Mouse (Mus musculus) macrophage (primary cell): Measurements from ENCODE around the gene Atp8a2. TPM values are rescaled to one million over a fixed set of nuclear protein-coding genes. Genes with fewer than 3 reads are reported as not detected.

ENCODE experiments used
- H3K27ac ChIP-seq: fragments of 350-480 bp; formaldehyde crosslinking; 2 replicates; pipeline ENCODE4 v1.9.0; 2021
- H3K36me3 ChIP-seq: fragments of 350-480 bp; formaldehyde crosslinking; 2 replicates; pipeline ENCODE4 v1.9.0; 2021; ENCODE audit errors: inconsistent target
- H3K4me3 ChIP-seq: fragments of 350-480 bp; formaldehyde crosslinking; 2 replicates; pipeline ENCODE4 v1.9.0; 2021; ENCODE audit errors: inconsistent target
- H3K79me2 ChIP-seq: fragments of 350-480 bp; formaldehyde crosslinking; 2 replicates; pipeline ENCODE4 v1.9.0; 2021; ENCODE audit errors: inconsistent target
- WGBS: methylation state at CpG from one replicate; pipeline ENCODE4 v1.1.7; 2026; ENCODE audit warnings: inconsistent platforms; ENCODE audit not compliant: missing documents; 5-methylcytosine and 5-hydroxymethylcytosine counted together
- polyA plus RNA-seq: library from polyadenylated mRNA; stranded (reverse); fragments of 250-400 nt; gene quantifications from 3 replicates; pipeline ENCODE4 v1.2.4, GENCODE M21; 2018; ENCODE audit warnings: inconsistent platforms

Atp8a2 gene
- polyA plus RNA-seq, 1 experiment from 2014 or later: 0.07 TPM

- 88% methylated on average over 13 of the region's 13 CpGs for WGBS
These were observed 491.5 kb downstream of the Atp8a2 start for GRCm38 (mm10) chr14:59705326-59706058.

GRCm38 (mm10) chr14:59701492-59701891 is 495.5 kb downstream of the Atp8a2 start:
- Histone ChIP-seq H3K79me2 (no peaks in the 10 kb centered on the region), H3K36me3 (no peaks in the 10 kb centered on the region), H3K27ac (no peak overlapping the region), H3K4me3 (no peak overlapping the region)
- WGBS: 45% methylated on average over 5 of the region's 5 CpGs

More at GRCm38 (mm10) chr14:59705326-59706058, 491.5 kb downstream of the Atp8a2 start:
- Histone ChIP-seq H3K36me3 (no peaks in the 10 kb centered on the region), H3K4me3 (no peak overlapping the region), H3K79me2 (no peaks in the 10 kb centered on the region), H3K27ac (no peak overlapping the region)

GRCm38 (mm10) chr14:59695160-59695559 is 501.8 kb downstream of the Atp8a2 start:
- Histone ChIP-seq H3K79me2 (no peaks in the 10 kb centered on the region), H3K36me3 (no peaks in the 10 kb centered on the region), H3K27ac (no peak overlapping the region), H3K4me3 (no peak overlapping the region)
- WGBS: 25% methylated on average over 4 of the region's 4 CpGs

GRCm38 (mm10) chr14:59692164-59692563 is 504.8 kb downstream of the Atp8a2 start:
- Histone ChIP-seq H3K4me3 (no peak overlapping the region), H3K79me2 (no peaks in the 10 kb centered on the region), H3K36me3 (no peaks in the 10 kb centered on the region), H3K27ac (no peak overlapping the region)
- 93% methylated on average over 6 of the region's 6 CpGs for WGBS

- H3K4me3 ChIP-seq: no peak overlapping the region
- WGBS: 84% methylated on average over 13 of the region's 13 CpGs
- no peak overlapping the region for H3K27ac ChIP-seq
- H3K79me2 ChIP-seq: no peaks in the 10 kb centered on the region
- no peaks in the 10 kb centered on the region for H3K36me3 ChIP-seq
These were observed 505.6 kb downstream of the Atp8a2 start for GRCm38 (mm10) chr14:59691402-59691801.

- WGBS: 8% methylated on average over 12 of the region's 12 CpGs
- Histone ChIP-seq H3K79me2 (no peaks in the 10 kb centered on the region), H3K36me3 (no peaks in the 10 kb centered on the region), H3K4me3 (no peak overlapping the region), H3K27ac (no peak overlapping the region)
These were observed 506.0 kb downstream of the Atp8a2 start for GRCm38 (mm10) chr14:59690954-59691353.

- 87% methylated on average over 4 of the region's 4 CpGs for WGBS
- Histone ChIP-seq H3K36me3 (no peaks in the 10 kb centered on the region), H3K4me3 (no peak overlapping the region), H3K27ac (no peak overlapping the region), H3K79me2 (no peaks in the 10 kb centered on the region)
These were observed 507.4 kb downstream of the Atp8a2 start for GRCm38 (mm10) chr14:59689596-59689995.

- H3K27ac ChIP-seq: no peak overlapping the region
- no peaks in the 10 kb centered on the region for H3K79me2 ChIP-seq
- H3K4me3 ChIP-seq: no peak overlapping the region
- H3K36me3 ChIP-seq: no peaks in the 10 kb centered on the region
- 92% methylated on average over 5 of the region's 5 CpGs for WGBS
These were observed 510.8 kb downstream of the Atp8a2 start for GRCm38 (mm10) chr14:59686229-59686628.

- Histone ChIP-seq H3K36me3 (no peaks in the 10 kb centered on the region), H3K4me3 (no peak overlapping the region), H3K27ac (no peak overlapping the region), H3K79me2 (no peaks in the 10 kb centered on the region)
- WGBS: 23% methylated on average over 8 of the region's 8 CpGs
These were observed 511.6 kb downstream of the Atp8a2 start for GRCm38 (mm10) chr14:59685343-59685742.

- Histone ChIP-seq H3K36me3 (no peaks in the 10 kb centered on the region), H3K79me2 (no peaks in the 10 kb centered on the region), H3K4me3 (no peak overlapping the region), H3K27ac (no peak overlapping the region)
- WGBS: 85% methylated on average over 4 of the region's 4 CpGs
These were observed 515.1 kb downstream of the Atp8a2 start for GRCm38 (mm10) chr14:59681906-59682305.

GRCm38 (mm10) chr14:59677598-59678003 is 519.4 kb downstream of the Atp8a2 start:
- Histone ChIP-seq H3K27ac (no peak overlapping the region), H3K36me3 (no peaks in the 10 kb centered on the region), H3K4me3 (no peak overlapping the region), H3K79me2 (no peaks in the 10 kb centered on the region)
- WGBS: 87% methylated on average over 7 of the region's 7 CpGs

GRCm38 (mm10) chr14:59675330-59675729 is 521.6 kb downstream of the Atp8a2 start:
- H3K36me3 ChIP-seq: no peaks in the 10 kb centered on the region
- H3K27ac ChIP-seq: no peak overlapping the region
- no peaks in the 10 kb centered on the region for H3K79me2 ChIP-seq
- 89% methylated on average over 4 of the region's 4 CpGs for WGBS
- no peak overlapping the region for H3K4me3 ChIP-seq

- no peak overlapping the region for H3K27ac ChIP-seq
- H3K36me3 ChIP-seq: no peaks in the 10 kb centered on the region
- no peak overlapping the region for H3K4me3 ChIP-seq
- no peaks in the 10 kb centered on the region for H3K79me2 ChIP-seq
- 55% methylated on average over 8 of the region's 8 CpGs for WGBS
These were observed 522.4 kb downstream of the Atp8a2 start for GRCm38 (mm10) chr14:59674556-59674955.

- H3K4me3 ChIP-seq: no peak overlapping the region
- no peak overlapping the region for H3K27ac ChIP-seq
- no peaks in the 10 kb centered on the region for H3K79me2 ChIP-seq
- WGBS: 86% methylated on average over 6 of the region's 6 CpGs
- H3K36me3 ChIP-seq: no peaks in the 10 kb centered on the region
These were observed 524.0 kb downstream of the Atp8a2 start for GRCm38 (mm10) chr14:59672893-59673515.

- no peaks in the 10 kb centered on the region for H3K36me3 ChIP-seq
- H3K4me3 ChIP-seq: no peak overlapping the region
- WGBS: 100% methylated on average over 1 of the region's 1 CpGs
- H3K79me2 ChIP-seq: no peaks in the 10 kb centered on the region
- no peak overlapping the region for H3K27ac ChIP-seq
These were observed 539.9 kb downstream of the Atp8a2 start for GRCm38 (mm10) chr14:59657098-59657497.
